Mouse (Mus musculus) CH12.LX (cell line): ENCODE measurements around the gene Gm10318. TPM values are rescaled to one million over a fixed set of nuclear protein-coding genes. Genes with fewer than 3 reads are reported as not detected.

Source experiments
- DNase-seq: peaks from one replicate; pipeline ENCODE4 v3.0.0-alpha.2; 2013; ENCODE audit errors: extremely low read depth
- H3K27ac ChIP-seq: 2 replicates; pipeline ENCODE4 v1.5.1; 2012; ENCODE audit warnings: low read depth, mild to moderate bottlenecking, control low read depth, moderate library complexity; ENCODE audit not compliant: insufficient read depth
- H3K27me3 ChIP-seq: replicated peaks from 2 replicates; pipeline ENCODE3; 2012; ENCODE audit warnings: inconsistent platforms
- H3K36me3 ChIP-seq, 2 experiments: replicated peaks in 1 of 2; 2 replicates each; pipeline versions ENCODE3 to v1.6.1; 2012; ENCODE audit warnings: inconsistent platforms in 1 of 2, low read length in 1 of 2, mild to moderate bottlenecking in 1 of 2, mixed read lengths in 1 of 2, moderate library complexity in 1 of 2; ENCODE audit not compliant: control insufficient read depth in 1 of 2, insufficient read depth in 1 of 2
- H3K4me1 ChIP-seq, 2 experiments: 2 replicates each; pipeline ENCODE4 v1.6.1; 2012; ENCODE audit warnings: inconsistent platforms in 1 of 2, moderate library complexity in 1 of 2; ENCODE audit not compliant: insufficient read depth in 2 of 2, control insufficient read depth in 1 of 2
- H3K4me2 ChIP-seq: 2 replicates; pipeline ENCODE4 v1.6.1; 2012; ENCODE audit warnings: low read depth, mild to moderate bottlenecking, control low read depth; ENCODE audit not compliant: poor library complexity, insufficient read depth, severe bottlenecking
- H3K4me3 ChIP-seq, 3 experiments: fragments of 150-350 bp in 1 of 3; sonication (generic) in 1 of 3; replicated peaks in 1 of 3; 2 replicates each; pipeline versions ENCODE3 to v1.5.1; 2011 to 2012; ENCODE audit warnings: low read depth in 2 of 3, low read length in 2 of 3, mild to moderate bottlenecking in 2 of 3, moderate library complexity in 2 of 3, control low read depth in 1 of 3, improper control_type of control experiment in 1 of 3, inconsistent platforms in 1 of 3, mixed read lengths in 1 of 3; ENCODE audit not compliant: poor library complexity in 1 of 3
- H3K79me2 ChIP-seq: replicated peaks from 2 replicates; pipeline ENCODE4 v1.6.1; 2012; ENCODE audit warnings: mild to moderate bottlenecking, moderate library complexity; ENCODE audit not compliant: control insufficient read depth, poor library complexity, insufficient read depth, severe bottlenecking; ENCODE audit errors: extremely low read depth
- H3K9ac ChIP-seq: 2 replicates; pipeline ENCODE4 v1.6.1; 2012; ENCODE audit warnings: low read depth, mild to moderate bottlenecking, control low read depth, moderate library complexity; ENCODE audit not compliant: insufficient read depth
- H3K9me3 ChIP-seq: replicated peaks from 2 replicates; pipeline ENCODE3; 2012; ENCODE audit warnings: low read length, inconsistent platforms, mixed read lengths
- BHLHE40 ChIP-seq: IDR thresholded peaks from 2 replicates; pipeline ENCODE4 v1.6.1; 2011; ENCODE audit warnings: mild to moderate bottlenecking, low read depth, low read length, improper control_type of control experiment
- CTCF ChIP-seq, 2 experiments: IDR thresholded peaks in 1 of 2; conservative IDR thresholded peaks in 1 of 2; 2 replicates each; pipeline ENCODE4 v1.5.1; 2011 to 2012; ENCODE audit warnings: low read depth in 2 of 2, low read length in 2 of 2, improper control_type of control experiment in 1 of 2, inconsistent platforms in 1 of 2, mild to moderate bottlenecking in 1 of 2, moderate library complexity in 1 of 2
- E2F4 ChIP-seq: IDR thresholded peaks from 2 replicates; pipeline ENCODE4 v1.6.1; 2011; ENCODE audit warnings: low read depth, low read length, improper control_type of control experiment; ENCODE audit not compliant: insufficient replicate concordance
- EP300 ChIP-seq: IDR thresholded peaks from 2 replicates; pipeline ENCODE4 v1.6.1; 2011; ENCODE audit warnings: low read length, improper control_type of control experiment
- ETS1 ChIP-seq: conservative IDR thresholded peaks from 2 replicates; pipeline ENCODE4 v1.6.1; 2012; ENCODE audit warnings: low read depth, mild to moderate bottlenecking, inconsistent platforms, low read length, improper control_type of control experiment, moderate library complexity
- GABPA ChIP-seq: IDR thresholded peaks from 2 replicates; pipeline ENCODE4 v1.6.1; 2012; ENCODE audit warnings: low read depth, low read length, improper control_type of control experiment, inconsistent platforms; ENCODE audit not compliant: insufficient replicate concordance
- HCFC1 ChIP-seq: IDR thresholded peaks from 2 replicates; pipeline ENCODE4 v1.6.1; 2012; ENCODE audit warnings: low read depth, mild to moderate bottlenecking, inconsistent platforms, low read length, improper control_type of control experiment
- IRF4 ChIP-seq: IDR thresholded peaks from 2 replicates; pipeline ENCODE4 v1.6.1; 2014; ENCODE audit warnings: low read depth, mild to moderate bottlenecking, inconsistent platforms, low read length, improper control_type of control experiment
- JUN ChIP-seq: IDR thresholded peaks from 2 replicates; pipeline ENCODE4 v1.6.1; 2011; ENCODE audit warnings: low read depth, mild to moderate bottlenecking, low read length, improper control_type of control experiment, moderate library complexity; ENCODE audit not compliant: insufficient read depth
- JUND ChIP-seq: conservative IDR thresholded peaks from 2 replicates; pipeline ENCODE4 v1.6.1; 2011; ENCODE audit warnings: low read depth, low read length, improper control_type of control experiment
- KAT2A ChIP-seq: IDR thresholded peaks from 2 replicates; pipeline ENCODE4 v1.6.1; 2012; ENCODE audit warnings: low read length, improper control_type of control experiment, inconsistent platforms; ENCODE audit not compliant: insufficient replicate concordance
- MAFK ChIP-seq: IDR thresholded peaks from 2 replicates; pipeline ENCODE4 v1.6.1; 2011; ENCODE audit warnings: low read length, improper control_type of control experiment; ENCODE audit not compliant: insufficient replicate concordance
- MAX ChIP-seq: IDR thresholded peaks from 2 replicates; pipeline ENCODE4 v1.6.1; 2011; ENCODE audit warnings: low read length, improper control_type of control experiment
- MXI1 ChIP-seq: IDR thresholded peaks from 2 replicates; pipeline ENCODE4 v1.6.1; 2011; ENCODE audit warnings: mild to moderate bottlenecking, low read depth, low read length, improper control_type of control experiment
- MYC ChIP-seq: IDR thresholded peaks from 2 replicates; pipeline ENCODE4 v1.6.1; 2011; ENCODE audit warnings: low read depth, mild to moderate bottlenecking, improper control_type of control experiment, low read length
- PAX5 ChIP-seq: IDR thresholded peaks from 2 replicates; pipeline ENCODE4 v1.6.1; 2012; ENCODE audit warnings: low read length, inconsistent platforms, mixed read lengths
- POLR2A ChIP-seq: IDR thresholded peaks from 2 replicates; pipeline ENCODE4 v1.6.1; 2011; ENCODE audit warnings: low read depth, mild to moderate bottlenecking, improper control_type of control experiment, low read length
- RCOR1 ChIP-seq: conservative IDR thresholded peaks from 2 replicates; pipeline ENCODE4 v1.6.1; 2012; ENCODE audit warnings: low read depth, mild to moderate bottlenecking, inconsistent platforms, low read length, improper control_type of control experiment
- SMC3 ChIP-seq: IDR thresholded peaks from 2 replicates; pipeline ENCODE4 v1.6.1; 2011; ENCODE audit warnings: low read depth, low read length, improper control_type of control experiment
- TBP ChIP-seq: conservative IDR thresholded peaks from 2 replicates; pipeline ENCODE4 v1.6.1; 2011; ENCODE audit warnings: low read depth, low read length, improper control_type of control experiment
- TCF12 ChIP-seq: IDR thresholded peaks from 2 replicates; pipeline ENCODE4 v1.6.1; 2014; ENCODE audit warnings: low read depth, mild to moderate bottlenecking, inconsistent platforms, low read length, improper control_type of control experiment
- UBTF ChIP-seq: IDR thresholded peaks from 2 replicates; pipeline ENCODE4 v1.6.1; 2012; ENCODE audit warnings: low read depth, mild to moderate bottlenecking, inconsistent platforms, low read length, improper control_type of control experiment, moderate library complexity
- USF1 ChIP-seq: IDR thresholded peaks from 2 replicates; pipeline ENCODE4 v1.6.1; 2014; ENCODE audit warnings: low read depth, mild to moderate bottlenecking, inconsistent platforms, low read length, improper control_type of control experiment
- USF2 ChIP-seq: conservative IDR thresholded peaks from 2 replicates; pipeline ENCODE4 v1.6.1; 2011; ENCODE audit warnings: low read depth, low read length, improper control_type of control experiment
- ZKSCAN1 ChIP-seq: IDR thresholded peaks from 2 replicates; pipeline ENCODE4 v1.6.1; 2012; ENCODE audit warnings: low read depth, inconsistent platforms, low read length, improper control_type of control experiment, borderline replicate concordance
- ZMIZ1 ChIP-seq: IDR thresholded peaks from 2 replicates; pipeline ENCODE4 v1.6.1; 2012; ENCODE audit warnings: low read depth, mild to moderate bottlenecking, inconsistent platforms, low read length, improper control_type of control experiment
- ZNF384 ChIP-seq: IDR thresholded peaks from 2 replicates; pipeline ENCODE4 v1.6.1; 2012; ENCODE audit warnings: low read depth, low read length, improper control_type of control experiment, inconsistent platforms
- dilution Hi-C: fragments of 300-500 bp; cut with MboI; formaldehyde crosslinking; loops from 2 replicates; pipeline ENCODE4 v1.14.3; 2020; ENCODE audit warnings: low sequenced_read_pairs; ENCODE audit not compliant: extremely low pct_unique_long_range_greater_than_20kb, extremely low pct_ligation_motif_present
- in situ Hi-C: fragments of 300-500 bp; cut with MboI; formaldehyde crosslinking; loops from 3 replicates; pipeline ENCODE4 v1.14.3; 2019; ENCODE audit warnings: low sequenced_read_pairs, low pct_ligation_motif_present, low pct_unique_long_range_greater_than_20kb, mixed read lengths
- polyA plus RNA-seq: library from polyadenylated mRNA; unstranded; fragments of >175 nt; gene quantifications from 2 replicates; pipeline ENCODE4 v1.2.1, GENCODE M21; 2012; ENCODE audit warnings: low read depth; ENCODE audit not compliant: insufficient read length
- total RNA-seq, 2 experiments: library from RNA; depleted of rRNA; stranded (reverse); fragments of 300-350 nt in 1 of 2; fragments of >200 nt in 1 of 2; gene quantifications; 2 replicates each; pipeline ENCODE4 v1.2.3; 2012 to 2014

Gm10318 gene
- total and polyA plus RNA-seq, 3 experiments: not detected

DNA sequence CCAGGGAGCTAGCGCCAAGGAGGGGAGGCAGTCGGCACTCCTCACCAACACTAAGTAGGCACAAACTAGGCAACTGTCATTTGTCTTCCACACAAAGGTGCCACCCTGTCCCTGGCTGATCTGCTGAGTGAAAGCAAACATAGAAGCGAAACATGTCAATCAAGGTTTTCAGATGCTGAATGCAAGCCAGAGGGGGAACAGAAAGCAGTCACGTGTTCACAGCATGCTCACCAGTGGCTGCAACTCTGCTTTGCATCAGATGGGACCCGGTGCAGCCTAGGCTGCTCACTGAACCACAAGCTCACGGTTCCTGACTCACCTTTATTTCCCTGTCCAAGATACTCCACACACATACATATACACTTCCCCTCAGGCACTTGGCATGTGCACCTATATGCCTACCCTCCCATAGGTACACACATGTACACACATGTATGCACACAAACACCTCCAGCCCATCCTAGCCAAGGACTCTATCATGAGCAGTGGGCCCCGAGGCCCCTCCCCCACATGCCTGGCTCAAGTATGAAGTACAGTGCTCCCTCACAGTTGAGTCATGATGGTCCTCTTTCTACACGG is 38.4 kb downstream of the Gm10318 start:
- no peak overlapping the region for H3K4me2 ChIP-seq
- peak; percentile 72 for TF ChIP-seq USF1
- no peak for TF ChIP-seq ZMIZ1
- peak; percentile 87 for TF ChIP-seq MAX
- TF ChIP-seq GABPA: no peak
- TF ChIP-seq ETS1: no peak
- TF ChIP-seq UBTF: no peak
- TF ChIP-seq E2F4: no peak
- no peak for TF ChIP-seq RCOR1
- 0 out of 2 replicates have a peak, but pooled peaks have one; percentile 27 for TF ChIP-seq MYC
- no peak for TF ChIP-seq SMC3
- no peak for TF ChIP-seq TBP
- TF ChIP-seq PAX5: no peak
- peak; percentile 92 for TF ChIP-seq BHLHE40
- no peak for TF ChIP-seq POLR2A
- peak; percentile 73 for TF ChIP-seq USF2
- TF ChIP-seq HCFC1: no peak
- no peak for TF ChIP-seq KAT2A
- no peak for TF ChIP-seq MXI1
- no peak for TF ChIP-seq MAFK
- TF ChIP-seq CTCF (conservative IDR thresholded peaks at IDR 0.05 in 1 of 2, IDR thresholded peaks at IDR 0.05 in 1 of 2; ENCODE audit: low read depth in 2 of 2, low read length in 2 of 2): no peak
- no peak for TF ChIP-seq JUN
- no peak for TF ChIP-seq ZNF384
- no peak for TF ChIP-seq EP300
- no peak for TF ChIP-seq TCF12
- no peak for TF ChIP-seq ZKSCAN1
- TF ChIP-seq IRF4: peak; percentile 57
- no peak for TF ChIP-seq JUND
- TF ChIP-seq, all 38 proteins: peak for 6
- in situ Hi-C loops: loop anchor here (25.0 kb wide), 1 partner anchor 254 kb away; no protein-coding TSS in a partner anchor
- Histone ChIP-seq H3K79me2 (no peaks in the 10 kb centered on the region), H3K9ac (no peak overlapping the region), H3K27ac (no peak overlapping the region), H3K36me3 (no peaks in the 10 kb centered on the region), H3K4me1 (peaks cover 11 to 13% of the 10 kb centered on the region in 2 experiments), H3K27me3 (peaks cover 84% of the 10 kb centered on the region), H3K9me3 (peaks cover 6% of the 10 kb centered on the region), H3K4me3 (no peak overlapping the region)
- peak; percentile 40 for DNase-seq
- dilution Hi-C loops: no loop called here
